Mouse (Mus musculus) skeletal muscle tissue, adult 2 months (tissue): ENCODE results near the gene Camsap2.

Experiments
- DNase-seq: peaks from one replicate; pipeline ENCODE4 v3.0.0-alpha.2; 2012; ENCODE audit warnings: low read depth, low spot score

Gene Camsap2

DNA sequence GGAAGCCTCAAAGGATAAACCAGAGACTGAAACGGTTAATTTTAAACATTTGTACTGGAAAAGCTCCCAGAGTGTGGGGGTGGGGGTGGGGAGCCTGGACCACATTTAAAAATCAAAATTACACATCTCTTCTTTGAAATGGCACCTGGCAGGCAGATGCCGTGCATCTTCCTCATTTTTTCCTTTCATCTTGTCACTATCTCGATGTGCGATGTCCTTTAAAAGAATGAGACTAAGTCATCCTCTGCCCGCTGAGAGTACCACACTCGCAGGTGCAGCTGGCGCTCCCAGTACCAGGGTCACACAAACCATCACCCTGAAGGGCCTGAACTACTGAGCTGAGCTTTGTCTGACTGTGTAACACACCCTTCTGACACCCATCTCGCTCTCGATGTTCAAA lies 87.4 kb downstream of the Camsap2 start:
- no peak for DNase-seq

DNA sequence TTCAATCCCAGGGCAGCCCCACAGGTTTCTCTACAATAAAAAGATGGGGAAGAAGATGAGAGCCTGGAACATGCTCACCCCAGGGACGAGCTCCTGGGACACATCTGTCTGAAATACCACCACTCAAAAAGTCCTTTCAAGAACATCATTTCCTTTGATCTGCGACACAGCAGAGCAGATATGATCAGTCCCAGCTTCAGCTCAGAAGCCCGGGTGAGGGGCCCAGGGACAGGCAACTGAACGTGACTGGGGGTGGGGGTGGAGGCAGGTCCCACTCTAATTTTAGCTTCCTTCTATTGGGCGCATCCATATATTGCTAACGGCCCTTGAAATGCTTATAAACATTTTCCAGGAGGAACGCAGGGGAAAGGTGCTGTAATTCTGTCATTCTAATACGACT lies 90.2 kb downstream of the Camsap2 start:
- DNase-seq, result no peak

DNA sequence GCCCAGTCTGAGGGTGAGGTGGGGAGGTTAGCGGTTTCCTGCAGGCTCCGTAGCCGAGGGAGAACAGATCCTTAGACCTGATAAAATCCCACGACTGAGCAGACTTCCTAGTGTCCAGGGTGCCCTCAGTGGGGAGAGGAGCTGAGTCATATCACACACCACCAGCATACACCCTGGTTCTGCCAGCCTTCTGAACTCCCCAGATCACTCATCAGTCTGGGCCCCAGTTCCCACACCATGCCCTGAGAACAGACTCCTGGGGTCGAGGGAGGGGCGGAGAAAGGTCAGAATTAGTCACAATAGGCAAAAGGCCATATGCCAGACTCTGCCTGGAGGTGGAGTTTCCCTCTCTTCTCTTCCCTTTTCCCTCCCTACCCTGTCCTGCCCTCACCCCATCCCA lies 90.7 kb downstream of the Camsap2 start:
- no peak for DNase-seq

DNA sequence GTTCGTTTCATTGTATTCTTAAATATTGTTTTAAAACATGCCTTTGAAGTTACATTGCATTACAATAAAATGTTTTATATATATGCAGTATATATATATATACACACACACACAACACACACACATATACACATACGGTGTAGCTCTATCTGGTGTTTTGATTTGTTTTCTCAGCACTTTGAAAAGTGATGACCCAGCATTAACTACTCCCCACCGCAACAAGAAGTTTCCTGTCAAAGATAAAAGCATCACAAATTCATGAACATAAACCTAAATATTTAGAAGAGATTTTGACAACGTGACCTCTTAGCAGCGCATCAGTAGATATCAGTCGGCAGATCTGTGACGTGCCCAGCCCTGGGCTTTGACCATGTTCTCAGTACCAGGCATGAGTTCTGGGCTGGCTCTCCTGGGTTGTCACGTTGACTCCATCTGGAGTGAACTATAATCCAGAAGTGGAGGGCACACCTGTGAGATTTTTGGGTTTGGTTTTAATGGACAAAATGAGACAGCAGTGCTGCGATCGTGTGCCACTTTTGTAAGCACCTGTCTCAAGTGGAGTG lies 91.3 kb downstream of the Camsap2 start:
- no peak for DNase-seq

DNA sequence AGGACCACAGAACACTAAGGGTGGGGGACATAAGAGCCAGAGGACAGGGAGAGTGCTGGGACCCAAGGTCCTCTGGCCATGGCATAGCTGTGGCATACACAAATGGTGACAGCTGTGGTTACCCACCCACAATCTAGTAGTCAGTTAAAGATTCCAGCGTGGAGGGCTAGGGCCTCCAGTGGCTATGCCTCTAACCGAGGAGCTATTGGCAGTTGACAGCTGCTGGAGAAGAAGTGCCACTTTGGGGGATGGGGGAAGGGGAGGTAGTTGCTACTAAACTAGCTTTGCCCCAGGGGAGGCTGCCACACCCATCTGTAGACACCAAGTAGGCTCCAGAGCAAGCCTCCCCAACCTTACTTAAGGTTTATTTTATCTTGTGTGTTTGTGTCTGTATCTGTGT lies 92.4 kb downstream of the Camsap2 start:
- DNase-seq, result no peak

DNA sequence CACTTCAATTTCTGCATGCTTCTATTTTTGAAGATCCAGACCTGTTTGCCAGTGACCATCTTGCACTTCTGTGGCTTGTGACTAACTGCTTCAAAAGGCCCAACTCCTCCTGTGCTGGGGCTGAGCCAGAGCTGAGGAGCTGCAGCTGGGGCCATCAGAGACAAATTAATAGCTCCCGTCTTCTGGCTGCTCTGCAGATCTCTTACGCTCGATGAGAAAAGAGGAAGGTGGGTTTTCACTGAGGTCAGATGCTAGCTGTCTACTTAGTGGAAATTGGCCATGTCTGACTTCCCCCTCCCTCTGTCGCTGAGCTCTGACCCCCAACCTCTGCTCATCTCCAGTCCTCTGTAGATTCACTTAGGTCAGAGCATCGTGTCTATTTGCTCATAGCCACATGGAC lies 96.2 kb downstream of the Camsap2 start:
- no peak for DNase-seq

DNA sequence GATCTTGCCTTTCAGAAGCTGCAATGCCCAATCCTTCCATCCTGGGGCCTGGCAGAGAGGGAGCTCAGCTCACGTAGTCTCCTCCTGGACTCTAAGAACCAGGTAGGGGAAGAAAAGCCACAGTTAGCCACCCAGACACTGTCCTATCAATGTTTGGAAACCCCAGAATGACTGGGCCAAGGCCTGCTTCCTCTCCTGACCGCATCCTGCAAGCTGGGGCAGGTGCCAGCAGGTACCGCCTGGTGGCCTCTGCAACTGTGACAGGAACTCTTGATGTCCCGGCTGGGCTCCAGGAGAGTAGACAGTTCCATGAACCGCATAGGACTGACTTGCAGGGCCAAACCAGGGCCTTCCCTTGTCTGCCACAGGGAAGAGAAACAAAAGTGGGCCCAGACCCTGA lies 98.5 kb downstream of the Camsap2 start:
- no peak for DNase-seq

DNA sequence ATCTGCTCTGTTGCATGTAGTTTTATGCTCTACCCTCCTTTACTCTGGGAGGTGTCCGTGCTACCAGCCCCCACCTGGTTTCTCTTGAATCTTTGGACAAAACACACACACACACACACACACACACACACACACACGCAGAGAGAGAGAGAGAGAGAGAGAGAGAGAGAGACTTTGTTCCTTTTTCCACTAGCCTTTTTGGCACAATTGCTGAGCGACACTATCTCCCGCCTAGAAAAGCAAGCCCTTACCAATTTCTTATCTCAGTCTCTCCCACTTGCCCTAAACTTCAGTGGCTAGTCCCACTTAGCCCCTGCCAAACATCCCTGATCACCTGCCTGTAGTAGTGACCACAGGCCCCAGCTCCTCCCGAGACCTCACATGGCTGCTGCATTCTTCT lies 101.4 kb downstream of the Camsap2 start:
- no peak for DNase-seq

DNA sequence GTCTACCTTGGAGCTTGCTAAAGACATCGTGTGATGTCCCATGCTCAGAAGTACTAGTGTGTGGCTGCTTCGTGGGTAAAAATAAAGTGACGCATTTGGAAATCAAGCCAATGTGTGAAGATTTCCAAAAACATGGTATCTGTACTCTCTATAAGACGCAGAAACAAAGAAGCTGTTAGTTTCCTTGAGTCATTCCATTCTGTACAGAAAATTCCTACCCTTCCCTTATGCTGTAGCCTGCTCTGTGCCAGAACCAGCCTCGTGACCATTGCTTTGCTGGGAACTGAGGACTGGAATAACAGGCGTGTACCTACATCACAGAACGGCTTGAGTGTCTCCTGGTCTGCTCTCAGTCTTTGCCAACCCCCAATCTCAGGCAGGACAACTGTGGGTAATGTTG lies 104.1 kb downstream of the Camsap2 start:
- DNase-seq, result no peak

DNA sequence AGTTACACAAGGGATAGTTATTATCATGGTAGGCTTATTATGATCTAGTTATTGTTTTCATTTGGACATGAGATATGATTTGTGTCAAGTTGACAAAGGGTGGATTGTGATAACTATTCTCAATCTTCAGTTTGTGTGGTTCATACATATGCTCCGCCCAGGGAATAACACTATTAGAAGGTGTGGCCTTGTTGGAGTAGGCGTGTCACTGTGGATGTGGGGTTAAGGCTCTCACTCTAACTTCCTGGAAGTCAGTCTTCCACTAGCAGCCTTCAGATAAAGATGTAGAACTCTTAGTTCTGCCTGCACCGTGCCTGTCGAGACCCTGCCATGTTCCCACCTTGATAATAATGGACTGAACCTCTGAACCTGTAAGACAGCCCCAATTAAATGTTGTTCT lies 107.4 kb downstream of the Camsap2 start:
- DNase-seq, result no peak

DNA sequence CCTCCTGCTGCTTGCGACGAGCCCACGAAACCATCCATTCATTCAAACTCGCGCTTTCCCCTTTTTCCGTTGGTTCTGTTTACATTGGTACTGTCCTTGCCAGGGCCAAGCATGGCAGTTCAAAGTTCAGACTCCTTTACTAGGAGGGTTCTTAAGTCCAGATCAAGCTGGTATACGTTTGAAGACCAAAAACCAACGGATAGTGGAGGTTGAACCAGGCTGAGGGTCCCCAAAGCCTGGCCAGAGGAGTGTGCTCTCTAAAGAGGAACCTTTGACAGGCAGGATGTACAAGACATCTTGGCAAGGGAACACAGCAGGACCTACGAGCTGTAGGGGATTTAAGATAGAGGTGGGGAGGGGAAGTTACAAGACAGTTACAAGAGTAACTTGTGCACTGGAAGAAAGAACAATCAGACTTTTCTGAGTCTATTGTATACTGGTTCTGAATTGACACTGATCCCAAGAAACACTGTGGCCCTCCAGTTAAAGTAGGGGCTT lies 111.3 kb downstream of the Camsap2 start:
- DNase-seq, result no peak

DNA sequence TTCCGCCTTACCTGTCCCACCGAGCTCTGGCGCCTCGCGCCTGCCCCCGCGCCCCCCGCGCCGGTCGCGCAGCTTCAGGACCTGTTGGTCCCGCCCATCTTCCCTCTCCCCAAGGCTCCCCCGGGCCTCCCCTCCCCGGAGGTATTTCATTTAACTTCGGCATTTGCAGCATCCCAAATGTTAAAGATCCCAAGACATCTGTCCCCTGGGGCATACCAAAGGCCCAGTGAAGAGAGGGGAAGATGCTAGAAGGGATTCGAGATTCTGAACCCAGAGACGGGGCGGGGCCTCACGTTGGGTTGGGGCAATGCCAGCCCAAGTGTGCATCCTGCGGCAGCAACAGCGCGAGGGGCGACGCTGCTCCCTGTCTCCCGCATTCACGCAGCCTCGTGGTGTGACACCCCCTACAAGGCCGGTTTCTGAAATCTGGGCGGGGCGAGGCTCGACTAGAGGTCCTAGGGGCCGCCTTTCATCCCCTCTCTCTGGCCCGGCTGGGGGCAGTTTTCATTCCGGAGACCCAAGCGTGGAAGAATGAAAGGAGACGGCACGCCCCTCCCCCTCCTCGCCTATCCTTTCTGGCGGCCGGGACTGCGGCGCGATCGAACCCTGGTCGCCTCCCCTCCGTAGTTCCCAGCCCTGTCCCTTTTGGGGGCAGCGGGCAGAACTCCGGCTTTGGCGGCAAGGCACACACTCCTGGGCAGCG lies 111.9 kb downstream of the Camsap2 start, which contains the start of gene Inava:
Gene Inava, minus strand, starts transcription at position 373 of the 703 bp plus-strand sequence.
- no peak for DNase-seq

DNA sequence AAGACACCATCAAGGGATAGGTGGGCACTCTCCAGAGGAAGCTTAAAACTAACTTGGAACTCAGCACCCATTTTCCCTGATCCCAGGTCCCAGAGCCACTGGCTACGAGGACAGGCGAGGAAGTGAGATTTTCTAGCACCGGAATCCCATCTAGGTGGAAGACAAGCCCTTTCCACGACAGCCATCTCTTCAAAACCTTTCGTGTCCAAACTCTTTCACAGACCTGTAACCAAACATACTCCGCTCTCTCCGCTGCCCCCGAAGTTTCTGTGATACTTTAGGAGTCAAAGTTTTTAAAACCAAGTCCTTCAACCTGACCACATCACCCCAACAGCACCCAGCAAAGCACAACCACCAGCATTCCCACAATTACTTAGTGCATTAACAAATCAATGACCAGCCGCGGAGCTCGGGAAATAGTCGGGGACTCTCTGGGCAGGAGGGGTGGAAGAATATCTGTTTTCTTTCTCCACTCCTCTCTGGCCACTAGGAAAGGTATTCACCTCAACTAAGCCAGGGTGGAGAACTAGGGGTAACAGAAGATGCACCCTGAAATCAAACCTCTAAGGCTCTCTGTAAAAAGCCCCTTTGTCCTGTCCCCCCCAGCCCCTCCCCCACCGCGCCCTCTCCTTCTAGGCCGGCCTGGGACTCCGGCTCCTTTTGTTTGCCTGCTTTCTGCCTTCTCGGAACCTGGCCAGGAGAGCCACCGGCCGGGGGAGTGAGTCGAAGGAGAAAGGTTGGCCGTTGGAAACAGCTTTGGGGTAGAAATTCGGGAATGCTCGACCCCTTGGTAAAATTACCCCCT lies 112.7 kb downstream of the Camsap2 start:
- DNase-seq, result no peak

DNA sequence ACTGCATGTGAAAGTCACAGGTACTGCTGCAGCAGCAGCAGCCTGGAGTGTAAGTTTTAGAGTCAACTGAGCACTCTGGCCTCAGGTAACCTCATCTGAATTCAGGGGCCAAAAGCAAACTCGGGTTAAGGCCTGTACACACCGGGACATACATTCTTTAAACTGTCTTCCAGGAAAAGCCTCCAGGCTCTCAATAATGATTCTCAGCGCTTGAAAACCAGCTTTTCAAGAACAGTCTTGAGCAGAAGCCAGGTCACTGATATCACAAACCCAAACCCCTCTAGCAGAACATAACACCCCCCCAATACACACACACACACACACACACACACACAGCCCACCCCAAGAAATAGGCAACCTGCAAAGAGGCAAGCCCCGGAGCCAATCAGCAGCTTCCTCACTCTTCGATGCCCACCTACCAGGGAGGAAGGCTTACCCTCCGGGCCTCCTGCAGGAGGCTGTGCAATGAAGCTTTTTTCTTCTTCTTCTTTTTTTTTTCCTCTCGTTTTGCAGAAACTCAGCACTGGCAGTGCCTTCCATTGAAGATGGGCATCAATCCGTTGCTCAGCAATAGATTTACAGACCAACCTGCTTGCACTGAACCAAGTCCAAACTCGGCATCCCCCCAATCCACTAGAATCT lies 113.5 kb downstream of the Camsap2 start:
- no peak for DNase-seq

DNA sequence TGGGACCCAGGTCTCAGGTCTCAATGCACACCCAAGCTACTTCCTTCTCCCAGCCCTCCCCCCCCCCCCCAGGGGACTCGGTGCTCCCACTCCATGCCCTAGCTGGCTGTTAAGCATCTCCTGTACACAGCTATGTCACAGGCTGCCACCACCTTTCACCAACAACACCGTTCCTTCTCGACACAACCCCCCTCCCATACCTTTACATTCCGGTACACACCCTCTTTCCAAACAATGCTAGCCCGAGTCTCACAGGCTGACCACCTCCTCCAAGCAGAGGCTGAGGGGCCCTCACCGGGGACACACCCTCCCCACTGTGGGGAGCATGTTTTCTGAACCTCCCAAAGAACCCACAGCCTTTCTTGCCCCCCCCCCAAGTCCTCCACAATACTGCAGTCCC lies 114.3 kb downstream of the Camsap2 start:
- DNase-seq, result no peak

DNA sequence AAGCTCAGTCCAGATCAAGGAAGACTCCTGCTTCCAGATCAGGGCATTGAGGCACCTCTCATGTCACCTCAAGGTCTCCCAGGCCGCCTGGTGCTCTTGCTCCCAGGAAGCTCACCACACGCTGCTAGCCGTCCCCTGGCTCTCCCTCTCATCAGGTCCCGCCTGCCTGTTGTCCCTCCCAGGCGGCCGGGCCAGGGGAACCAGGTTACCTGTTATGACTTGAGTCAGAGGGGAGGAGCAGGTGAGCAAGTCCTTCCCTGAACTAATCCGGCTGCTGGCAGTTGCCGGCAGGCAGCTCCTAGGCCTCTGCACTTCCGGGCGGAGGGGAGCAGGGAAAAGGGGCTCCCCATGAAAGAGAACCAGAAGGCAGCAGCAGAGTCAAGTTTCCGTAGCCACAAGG lies 115.7 kb downstream of the Camsap2 start:
- DNase-seq, result no peak

DNA sequence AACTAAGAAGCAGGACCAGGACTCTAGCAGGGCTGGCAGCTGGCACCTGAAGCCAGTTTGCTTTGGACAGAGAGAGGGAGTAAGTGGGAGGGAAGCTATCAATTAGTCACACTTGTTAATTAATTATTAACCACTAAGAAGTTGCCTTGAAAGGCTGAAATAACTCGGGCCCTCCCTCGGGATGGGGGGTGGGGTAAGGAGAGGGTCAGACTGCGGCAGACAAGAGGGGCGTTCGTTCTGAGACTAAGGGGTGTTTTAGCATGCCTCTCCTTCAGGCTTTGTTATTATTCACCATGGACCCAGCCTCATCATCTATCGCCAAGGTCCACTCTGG lies 116.9 kb downstream of the Camsap2 start:
- no peak for DNase-seq

DNA sequence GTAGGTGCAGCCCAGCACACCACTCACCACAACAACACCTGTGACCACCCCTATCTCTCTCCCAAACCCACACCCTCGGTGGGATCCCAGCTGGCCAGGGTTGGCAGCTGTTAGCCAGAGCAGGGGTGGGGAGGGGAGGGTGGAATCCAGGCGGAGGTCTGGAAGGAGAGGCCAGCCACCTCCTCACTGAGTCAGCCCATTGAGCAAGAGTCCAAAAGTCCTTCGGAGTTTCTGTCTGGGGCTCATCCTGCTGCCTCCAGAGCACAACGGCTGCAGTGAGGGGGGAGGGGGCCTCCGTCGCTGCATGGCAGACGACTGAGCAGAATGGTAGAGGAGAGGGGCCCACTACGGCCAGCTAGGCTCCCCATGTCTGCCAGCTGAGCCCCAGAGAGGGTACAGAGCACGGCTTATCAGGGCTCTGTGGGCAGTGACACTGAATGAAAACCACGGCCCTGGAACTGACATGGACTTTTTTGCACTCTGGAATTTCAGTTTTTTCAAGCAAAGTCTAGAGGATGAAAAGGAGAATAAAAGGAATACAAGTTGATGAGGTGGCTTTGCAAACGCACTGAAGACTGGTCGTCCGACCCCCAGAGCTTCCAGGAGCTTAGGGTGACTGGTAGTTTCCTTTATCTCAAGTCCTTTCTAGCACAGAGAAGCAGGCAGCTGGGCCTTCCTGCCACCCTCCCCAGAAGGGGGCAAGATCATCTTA lies 117.4 kb downstream of the Camsap2 start:
- DNase-seq, result no peak

DNA sequence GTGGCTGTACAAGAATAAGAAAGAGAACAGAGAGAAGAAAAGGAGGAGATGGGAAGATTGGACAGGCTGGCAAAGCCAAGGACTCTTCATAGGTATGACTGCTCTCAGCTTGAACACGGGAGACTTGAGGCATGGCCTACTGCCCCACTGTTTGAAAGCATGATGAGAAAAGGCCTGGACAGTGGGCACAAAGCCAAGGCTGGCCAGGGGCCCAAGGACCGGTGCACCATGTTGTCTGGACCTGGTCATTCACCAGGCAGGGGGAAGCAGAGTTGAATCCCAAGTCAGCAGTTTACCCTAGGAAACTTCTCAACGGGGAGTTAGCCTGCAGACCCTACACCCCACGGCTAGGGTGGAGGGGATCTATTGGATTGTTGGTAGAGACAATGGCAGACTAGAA lies 118.0 kb downstream of the Camsap2 start:
- no peak for DNase-seq

DNA sequence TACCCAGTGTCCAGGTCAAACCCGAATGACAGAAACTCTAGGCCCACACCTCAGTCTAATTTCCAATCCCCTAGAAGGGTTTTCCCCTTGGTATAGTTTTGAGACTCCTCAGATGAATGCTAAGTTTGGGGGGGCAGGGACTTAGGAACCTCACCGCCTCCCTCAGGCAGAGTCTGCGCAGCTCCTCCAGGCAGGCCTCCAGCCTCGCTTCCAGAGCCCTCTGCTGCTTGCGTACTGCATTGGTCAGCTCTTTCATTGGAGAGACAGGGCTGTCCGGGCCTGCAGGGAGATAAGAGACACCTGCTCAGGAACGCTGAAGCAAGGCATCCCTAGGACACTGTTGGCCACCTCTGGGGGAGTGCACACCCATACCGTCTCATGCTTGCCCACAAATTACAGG lies 119.3 kb downstream of the Camsap2 start:
- no peak for DNase-seq

DNA sequence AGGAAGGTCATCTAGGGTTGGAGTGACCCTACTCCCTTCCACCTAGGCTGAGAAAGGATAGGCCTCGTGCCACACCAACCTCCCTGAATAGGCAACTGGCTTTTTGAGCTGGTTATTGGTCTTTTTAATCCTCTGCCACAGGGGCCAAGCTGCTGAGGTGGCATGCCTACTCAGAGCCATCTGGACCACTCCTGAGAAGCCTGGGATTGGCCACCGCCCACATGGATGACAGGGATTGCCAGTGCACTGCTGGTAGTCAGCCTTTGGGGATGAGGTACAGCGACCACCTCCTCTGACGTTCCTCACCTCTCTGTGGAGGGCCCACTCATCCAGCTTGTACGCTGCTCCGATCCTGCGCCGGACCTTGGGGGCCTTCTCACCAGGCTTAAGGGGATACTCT lies 120.1 kb downstream of the Camsap2 start:
- DNase-seq, result no peak
